Mouse (Mus musculus): ENCODE measurements at regions not wholly inside any gene's neighbourhood (a gene's known extent, or its start where the extent isn't known, plus 50 kb on each side); places are given as distances from the start of the nearest gene placed in this dataset.

DNA sequence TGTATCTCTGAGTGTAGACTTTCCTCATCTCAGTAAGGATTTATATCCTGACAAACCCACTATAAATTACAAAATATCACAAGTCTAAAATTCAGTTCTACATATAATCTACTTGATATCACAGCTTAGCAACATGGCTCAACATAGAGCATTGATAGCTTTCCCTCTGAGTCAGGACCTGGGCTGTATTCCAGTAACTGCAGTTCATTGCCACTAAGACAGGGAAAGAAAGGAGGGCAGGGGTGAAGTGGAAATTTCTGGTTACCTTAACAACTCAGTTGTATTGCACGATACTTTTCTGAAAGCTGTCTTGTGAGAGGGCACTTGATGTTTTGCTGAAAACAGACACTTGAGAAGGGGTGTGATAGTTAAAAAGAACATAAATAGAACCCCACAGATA, 635.0 kb downstream of the Utrn start:
- TF ChIP-seq POLR2A (IDR thresholded peaks at IDR 0.05; ENCODE audit: insufficient read depth, low read depth, low read length): no peak
- no peak for TF ChIP-seq CTCF (IDR thresholded peaks at IDR 0.05; ENCODE audit: insufficient read depth, low read depth, low read length)
